Mouse (Mus musculus) liver, embryonic 11.5 days (tissue): ENCODE results near the gene Zbtb8a. TPM values are rescaled to one million over a fixed set of nuclear protein-coding genes. Genes with fewer than 3 reads are reported as not detected.

Experiments
- ATAC-seq: fragments of 200-750 bp; cut with Nextera tagmentation; replicated peaks from 2 replicates; pipeline ENCODE4 v1.8.0; 2017; ENCODE audit warnings: moderate number of reproducible peaks, mild to moderate bottlenecking, moderate TSS enrichment, moderate library complexity; ENCODE audit not compliant: low FRiP score
- DNase-seq: peaks from one replicate; pipeline ENCODE4 v3.0.0-alpha.2; 2017; ENCODE audit warnings: low spot score
- H3K27ac ChIP-seq: fragments of 300-500 bp; sonication (generic); 2 replicates; pipeline ENCODE4 v1.5.1; 2014; ENCODE audit warnings: mild to moderate bottlenecking, low read depth, low read length, control low read depth
- H3K27me3 ChIP-seq: fragments of 300-500 bp; sonication (generic); replicated peaks from 2 replicates; pipeline ENCODE4 v1.6.1; 2014; ENCODE audit warnings: low read length, mixed read lengths; ENCODE audit not compliant: control insufficient read depth, insufficient read depth
- H3K36me3 ChIP-seq: fragments of 300-500 bp; sonication (generic); 2 replicates; pipeline ENCODE4 v1.6.1; 2014; ENCODE audit warnings: mild to moderate bottlenecking, low read length, moderate library complexity, mixed read lengths; ENCODE audit not compliant: control insufficient read depth, insufficient read depth
- H3K4me1 ChIP-seq: fragments of 300-500 bp; sonication (generic); replicated peaks from 2 replicates; pipeline ENCODE4 v1.6.1; 2014; ENCODE audit warnings: low read length, mixed read lengths; ENCODE audit not compliant: control insufficient read depth, insufficient read depth
- H3K4me2 ChIP-seq: fragments of 300-500 bp; sonication (generic); 2 replicates; pipeline ENCODE4 v1.6.1; 2014; ENCODE audit warnings: mild to moderate bottlenecking, control low read depth, moderate library complexity
- H3K4me3 ChIP-seq: fragments of 300-500 bp; sonication (generic); 2 replicates; pipeline ENCODE4 v1.5.1; 2014; ENCODE audit warnings: low read depth, low read length, control low read depth
- H3K9ac ChIP-seq: fragments of 300-500 bp; sonication (generic); 2 replicates; pipeline ENCODE4 v1.6.1; 2014; ENCODE audit warnings: low read depth, low read length, control low read depth
- H3K9me3 ChIP-seq: fragments of 300-500 bp; sonication (generic); 2 replicates; pipeline ENCODE4 v1.6.1; 2016; ENCODE audit warnings: low read length, inconsistent platforms, mixed read lengths; ENCODE audit not compliant: control insufficient read depth
- WGBS: fragments of 180-500 bp; shearing (Covaris S2); extraction: QIAGEN DNeasy Blood & Tissue Kit; methylation state at CpG from one replicate; pipeline ENCODE4 v1.1.7; 2014; 5-methylcytosine and 5-hydroxymethylcytosine counted together
- polyA plus RNA-seq: library from polyadenylated mRNA; unstranded; fragments of >200 nt; fragmentation: Nextera tagmentation; extraction: Ambion mirVana; gene quantifications from 2 replicates; pipeline ENCODE4 v1.2.1, GENCODE M21; 2014

Gene Zbtb8a
- polyA plus RNA-seq, 1 experiment from 2014 or later = 4.8 TPM

GRCm38 (mm10) chr4:129335216-129336074, 42.5 kb downstream of the Zbtb8a start, which contains the start of the genes Rbbp4 and Zbtb8os:
TSS of gene Rbbp4 (minus strand) at chr4:129335370.
TSS of gene Zbtb8os (plus strand) at chr4:129335695.
- Histone ChIP-seq H3K9ac (peak within 1 kb of the TSS; percentile 91), H3K4me1 (peaks cover 51% of the 10 kb centered on the region), H3K4me3 (peak within 1 kb of the TSS; percentile 97), H3K27ac (peak within 1 kb of the TSS; percentile 98), H3K9me3 (no peaks in the 10 kb centered on the region), H3K36me3 (peaks cover 11% of the 10 kb centered on the region; the same call in 1 of the 2 replicates), H3K27me3 (no peaks in the 10 kb centered on the region), H3K4me2 (peak within 1 kb of the TSS; percentile 89)
- DNase-seq = peak; percentile 99
- peak; percentile 94 for ATAC-seq
- WGBS = under 1% methylated on average over 71 of the region's 73 CpGs

- ATAC-seq (peak; percentile 54), DNase-seq (no peak)
- Histone ChIP-seq H3K4me1 (peaks cover 47% of the 10 kb centered on the region), H3K27me3 (no peaks in the 10 kb centered on the region), H3K4me2 (peak overlapping the region; percentile 89), H3K27ac (peak overlapping the region; percentile 93), H3K4me3 (peak overlapping the region; percentile 97), H3K9me3 (no peaks in the 10 kb centered on the region), H3K36me3 (peaks cover 11% of the 10 kb centered on the region; the same call in 1 of the 2 replicates), H3K9ac (peak overlapping the region; percentile 91)
- WGBS = under 1% methylated on average over 62 of the region's 62 CpGs
These were observed 43.2 kb downstream of the Zbtb8a start for GRCm38 (mm10) chr4:129334677-129335215.

GRCm38 (mm10) chr4:129332846-129333245, 45.1 kb downstream of the Zbtb8a start:
- Histone ChIP-seq H3K4me2 (peak overlapping the region; percentile 89), H3K9ac (0 out of 2 replicates have a peak overlapping the region, but pooled peaks have one; percentile 1), H3K27ac (no peak overlapping the region), H3K36me3 (peaks cover 20% of the 10 kb centered on the region), H3K4me3 (peak overlapping the region; percentile 97), H3K4me1 (peaks cover 32% of the 10 kb centered on the region), H3K9me3 (no peaks in the 10 kb centered on the region), H3K27me3 (no peaks in the 10 kb centered on the region)
- WGBS = 65% methylated on average over 1 of the region's 1 CpGs
- no peak for DNase-seq
- ATAC-seq = no peak

- no peak for DNase-seq
- H3K27me3 ChIP-seq = no peaks in the 10 kb centered on the region
- no peak overlapping the region for H3K4me3 ChIP-seq
- no peak for ATAC-seq
- peaks cover 37% of the 10 kb centered on the region for H3K36me3 ChIP-seq
- H3K4me1 ChIP-seq = no peaks in the 10 kb centered on the region; the same call in 1 of the 2 replicates
- H3K9ac ChIP-seq = no peak overlapping the region
- whole genome bisulfite sequencing = 69% methylated on average over 1 of the region's 1 CpGs
- no peak overlapping the region for H3K27ac ChIP-seq
- no peak overlapping the region for H3K4me2 ChIP-seq
- H3K9me3 ChIP-seq = no peaks in the 10 kb centered on the region
These were observed 51.7 kb downstream of the Zbtb8a start for GRCm38 (mm10) chr4:129326191-129326590.

GRCm38 (mm10) chr4:129324756-129325155, 53.2 kb downstream of the Zbtb8a start:
- no peak overlapping the region for H3K27ac ChIP-seq
- 77% methylated on average over 1 of the region's 1 CpGs for WGBS
- ATAC-seq = no peak

GRCm38 (mm10) chr4:129323491-129323890, 54.4 kb downstream of the Zbtb8a start:
- peaks cover 43% of the 10 kb centered on the region for H3K36me3 ChIP-seq
- no peak for DNase-seq

More at GRCm38 (mm10) chr4:129324756-129325155, 53.2 kb downstream of the Zbtb8a start:
- H3K9me3 ChIP-seq = no peaks in the 10 kb centered on the region
- peaks cover 40% of the 10 kb centered on the region for H3K36me3 ChIP-seq
- no peaks in the 10 kb centered on the region for H3K27me3 ChIP-seq
- H3K4me1 ChIP-seq = no peaks in the 10 kb centered on the region; the same call in 1 of the 2 replicates
- H3K9ac ChIP-seq = no peak overlapping the region
- H3K4me3 ChIP-seq = no peak overlapping the region
- DNase-seq = no peak
- no peak overlapping the region for H3K4me2 ChIP-seq

GRCm38 (mm10) chr4:129322042-129322441, 55.9 kb downstream of the Zbtb8a start:
- Histone ChIP-seq H3K4me1 (no peaks in the 10 kb centered on the region; the same call in 1 of the 2 replicates), H3K36me3 (peaks cover 44% of the 10 kb centered on the region), H3K9me3 (no peaks in the 10 kb centered on the region), H3K4me2 (no peak overlapping the region), H3K27ac (no peak overlapping the region), H3K4me3 (no peak overlapping the region), H3K9ac (no peak overlapping the region), H3K27me3 (no peaks in the 10 kb centered on the region)
- 95% methylated on average over 5 of the region's 5 CpGs for WGBS
- ATAC-seq = no peak
- no peak for DNase-seq

More at GRCm38 (mm10) chr4:129323491-129323890, 54.4 kb downstream of the Zbtb8a start:
- no peak overlapping the region for H3K4me3 ChIP-seq
- H3K4me2 ChIP-seq = no peak overlapping the region
- H3K4me1 ChIP-seq = no peaks in the 10 kb centered on the region; the same call in 1 of the 2 replicates
- no peaks in the 10 kb centered on the region for H3K9me3 ChIP-seq
- no peak for ATAC-seq
- no peak overlapping the region for H3K27ac ChIP-seq
- 95% methylated on average over 1 of the region's 1 CpGs for WGBS
- H3K27me3 ChIP-seq = no peaks in the 10 kb centered on the region
- H3K9ac ChIP-seq = no peak overlapping the region

GRCm38 (mm10) chr4:129320876-129321275, 57.0 kb downstream of the Zbtb8a start:
- H3K27ac ChIP-seq = no peak overlapping the region
- 90% methylated on average over 1 of the region's 1 CpGs for whole genome bisulfite sequencing
- DNase-seq = no peak
- no peaks in the 10 kb centered on the region for H3K27me3 ChIP-seq
- ATAC-seq = no peak
- peaks cover 44% of the 10 kb centered on the region for H3K36me3 ChIP-seq
- H3K9me3 ChIP-seq = no peaks in the 10 kb centered on the region
- no peak overlapping the region for H3K4me3 ChIP-seq
- H3K4me1 ChIP-seq = no peaks in the 10 kb centered on the region; the same call in 1 of the 2 replicates
- no peak overlapping the region for H3K4me2 ChIP-seq
- no peak overlapping the region for H3K9ac ChIP-seq
